Mouse (Mus musculus): ENCODE data around the gene Icosl.
"Not testable (repeated sequence)": the region's sequence is repeated elsewhere in the genome, so short reads cannot be mapped to it uniquely, and the experiment has no call there.

Gene Icosl

GRCm38 (mm10) chr10:78069101-78070011 is at the start of gene Icosl:
Gene Icosl, plus strand, starts transcription at chr10:78069302.
- DNase-seq (ENCODE audit: low spot score in 2 of 2): peak; percentile 86 to 88

GRCm38 (mm10) chr10:78019984-78020383 is 49.1 kb upstream of the Icosl start:
- not testable (repeated sequence) for DNase-seq (ENCODE audit: low spot score in 2 of 2)

GRCm38 (mm10) chr10:78025453-78025852 is 43.6 kb upstream of the Icosl start:
- not testable (repeated sequence) for DNase-seq (ENCODE audit: low spot score in 2 of 2)

GRCm38 (mm10) chr10:78028129-78028528 is 41.0 kb upstream of the Icosl start:
- DNase-seq (ENCODE audit: low spot score in 2 of 2): peak in 1 of 2 experiments; percentile 65

- no peak for DNase-seq (ENCODE audit: low spot score in 2 of 2)
Observed at GRCm38 (mm10) chr10:78029080-78029479, 40.0 kb upstream of the Icosl start.

GRCm38 (mm10) chr10:78031987-78032386 is 37.1 kb upstream of the Icosl start:
- no peak for DNase-seq (ENCODE audit: low spot score in 2 of 2)

- DNase-seq (ENCODE audit: low spot score in 2 of 2): no peak
Observed at GRCm38 (mm10) chr10:78037139-78037538, 32.0 kb upstream of the Icosl start.

GRCm38 (mm10) chr10:78041647-78042046 is 27.5 kb upstream of the Icosl start, which contains the start of gene Dnmt3l:
Gene Dnmt3l, plus strand, starts transcription at chr10:78041947.
- no peak for DNase-seq (ENCODE audit: low spot score in 2 of 2)

GRCm38 (mm10) chr10:78042096-78042495 is 27.0 kb upstream of the Icosl start:
- DNase-seq (ENCODE audit: low spot score in 2 of 2): no peak

- no peak for DNase-seq (ENCODE audit: low spot score in 2 of 2)
Observed at GRCm38 (mm10) chr10:78042697-78043405, 26.3 kb upstream of the Icosl start.

- peak; percentile 27 to 29 for DNase-seq (ENCODE audit: low spot score in 2 of 2)
Observed at GRCm38 (mm10) chr10:78043406-78043836, 25.7 kb upstream of the Icosl start, which contains the start of gene Aire. Gene Aire, minus strand, starts transcription at chr10:78043610.

GRCm38 (mm10) chr10:78044531-78044930 is 24.6 kb upstream of the Icosl start:
- no peak for DNase-seq (ENCODE audit: low spot score in 2 of 2)

- DNase-seq (ENCODE audit: low spot score in 2 of 2): no peak
Observed at GRCm38 (mm10) chr10:78046388-78046787, 22.7 kb upstream of the Icosl start.

GRCm38 (mm10) chr10:78048061-78048730 is 20.9 kb upstream of the Icosl start:
- DNase-seq (ENCODE audit: low spot score in 2 of 2): no peak

- DNase-seq (ENCODE audit: low spot score in 2 of 2): no peak
Observed at GRCm38 (mm10) chr10:78049519-78050035, 19.5 kb upstream of the Icosl start.

GRCm38 (mm10) chr10:78054633-78055565 is 14.2 kb upstream of the Icosl start:
- peak; percentile 70 to 75 for DNase-seq (ENCODE audit: low spot score in 2 of 2)

- DNase-seq (ENCODE audit: low spot score in 2 of 2): no peak
Observed at GRCm38 (mm10) chr10:78057056-78057455, 12.0 kb upstream of the Icosl start.

GRCm38 (mm10) chr10:78063122-78063521 is 6.0 kb upstream of the Icosl start:
- DNase-seq (ENCODE audit: low spot score in 2 of 2): no peak

GRCm38 (mm10) chr10:78067226-78067625 is 1.9 kb upstream of the Icosl start:
- no peak for DNase-seq (ENCODE audit: low spot score in 2 of 2)

- no peak for DNase-seq (ENCODE audit: low spot score in 2 of 2)
Observed at GRCm38 (mm10) chr10:78068541-78068940, 561 bp upstream of the Icosl start.

- DNase-seq (ENCODE audit: low spot score in 2 of 2): no peak
Observed at GRCm38 (mm10) chr10:78074151-78074550, 5.0 kb downstream of the Icosl start.

Measured in heart, adult 9 months (tissue).